Mouse (Mus musculus): ENCODE measurements at regions not wholly inside any gene's neighbourhood (a gene's known extent, or its start where the extent isn't known, plus 50 kb on each side); places are given as distances from the start of the nearest gene placed in this dataset.

DNA sequence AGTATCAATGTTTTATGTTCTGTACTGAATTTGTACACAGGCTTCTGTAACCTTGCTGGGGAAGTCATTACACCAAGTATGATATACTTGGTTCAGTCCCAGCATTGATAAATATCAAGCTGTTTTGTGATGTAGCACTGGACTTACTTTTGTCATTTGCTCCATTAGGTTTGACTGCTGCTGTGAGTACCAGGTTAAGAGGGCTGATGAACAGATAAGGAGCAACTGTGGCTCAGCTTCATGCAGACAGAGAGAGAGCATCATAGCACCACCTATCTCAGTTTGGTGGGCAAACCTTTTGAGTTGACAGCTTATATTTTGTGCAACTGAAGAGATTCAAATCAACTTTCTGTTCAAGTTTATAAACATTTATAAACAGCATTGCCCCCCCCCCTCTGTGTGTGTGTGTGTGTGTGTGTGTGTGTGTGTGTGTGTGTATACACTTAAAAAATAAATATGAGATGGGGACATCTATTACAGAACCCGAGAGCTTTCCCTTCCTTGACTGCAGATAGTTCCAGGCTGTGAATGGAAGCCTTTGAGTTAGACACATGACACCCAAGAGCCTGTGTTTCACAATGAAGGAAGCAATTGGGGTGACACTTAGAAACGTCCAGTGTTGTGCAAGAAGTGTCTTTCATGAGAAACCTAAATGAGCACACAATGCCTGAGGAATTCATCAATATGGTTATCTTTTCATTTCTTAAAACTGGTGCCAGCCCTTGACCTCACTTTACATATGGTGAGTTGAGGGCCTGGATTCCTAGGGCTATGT, 305.8 kb upstream of the Trib2 start:
- WGBS = 44% methylated on average over 2 of the region's 2 CpGs
- no peak for TF ChIP-seq CTCF (IDR thresholded peaks at IDR 0.05; ENCODE audit: low read depth)
- Histone ChIP-seq H3K9ac (no peak overlapping the region), H3K27ac (ENCODE audit: low read depth) (no peak overlapping the region), H3K27me3 (ENCODE audit: insufficient read depth, low read length) (no peaks in the 10 kb centered on the region), H3K4me2 (no peak overlapping the region), H3K9me3 (ENCODE audit: low read depth, low read length) (no peaks in the 10 kb centered on the region), H3K4me3 (ENCODE audit: low read depth, low read length) (no peak overlapping the region), H3K36me3 (ENCODE audit: insufficient read depth) (no peaks in the 10 kb centered on the region), H3K4me1 (ENCODE audit: insufficient read depth) (no peaks in the 10 kb centered on the region)
- ATAC-seq (ENCODE audit: insufficient read depth) (no peak), DNase-seq (no peak)

DNA sequence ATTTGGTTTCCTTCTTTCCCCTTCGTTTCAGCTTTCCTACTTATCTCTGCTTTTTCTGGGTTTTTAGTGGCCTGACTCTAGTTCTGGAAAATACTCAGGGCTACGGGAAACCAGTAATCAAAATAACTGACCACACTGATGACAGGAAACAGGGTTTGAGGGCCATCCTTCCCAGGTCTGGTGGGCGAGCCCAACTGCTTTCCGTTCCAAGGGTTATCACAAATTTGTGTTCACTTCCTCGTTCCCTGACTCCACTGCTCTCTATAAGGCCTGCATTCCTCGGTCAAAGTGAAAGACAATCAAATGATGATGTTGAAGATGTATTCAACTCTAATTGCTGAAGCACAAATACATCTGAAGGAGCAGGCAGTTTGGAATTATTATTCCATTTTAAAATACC, 305.1 kb upstream of the Trib2 start:
- H3K4me1 ChIP-seq (ENCODE audit: insufficient read depth) = no peaks in the 10 kb centered on the region
- H3K36me3 ChIP-seq (ENCODE audit: insufficient read depth) = no peaks in the 10 kb centered on the region
- WGBS = 58% methylated on average over 6 of the region's 6 CpGs
- no peak overlapping the region for H3K27ac ChIP-seq (ENCODE audit: low read depth)
- no peak for TF ChIP-seq CTCF (IDR thresholded peaks at IDR 0.05; ENCODE audit: low read depth)
- no peaks in the 10 kb centered on the region for H3K27me3 ChIP-seq (ENCODE audit: insufficient read depth, low read length)
- no peak for DNase-seq
- no peaks in the 10 kb centered on the region for H3K9me3 ChIP-seq (ENCODE audit: low read depth, low read length)
- H3K4me2 ChIP-seq = no peak overlapping the region
- no peak for ATAC-seq (ENCODE audit: insufficient read depth)
- no peak overlapping the region for H3K9ac ChIP-seq
- H3K4me3 ChIP-seq (ENCODE audit: low read depth, low read length) = no peak overlapping the region

DNA sequence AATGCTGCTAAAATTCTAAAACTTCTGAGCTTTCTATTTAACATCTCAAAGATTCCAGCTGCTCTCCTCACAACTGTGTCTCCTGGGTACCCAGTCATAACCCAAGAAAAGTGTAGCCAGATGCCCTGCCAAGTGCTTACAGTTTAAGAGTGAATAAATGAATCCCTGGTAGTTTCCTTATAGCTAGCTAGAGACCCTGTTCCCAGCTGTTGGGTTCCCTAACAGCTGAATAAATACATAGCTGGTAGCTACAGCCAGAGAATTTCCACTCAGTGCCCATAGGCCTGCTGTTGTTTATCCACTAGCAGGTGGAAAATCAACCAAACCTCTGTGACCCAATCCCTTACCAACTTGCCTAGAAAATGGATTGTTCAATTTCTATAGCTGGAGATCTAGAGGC, 302.0 kb upstream of the Trib2 start:
- H3K4me2 ChIP-seq = no peak overlapping the region
- no peak overlapping the region for H3K4me3 ChIP-seq (ENCODE audit: low read depth, low read length)
- H3K27ac ChIP-seq (ENCODE audit: low read depth) = no peak overlapping the region
- H3K36me3 ChIP-seq (ENCODE audit: insufficient read depth) = no peaks in the 10 kb centered on the region
- H3K4me1 ChIP-seq (ENCODE audit: insufficient read depth) = no peaks in the 10 kb centered on the region
- ATAC-seq (ENCODE audit: insufficient read depth) = no peak
- DNase-seq = no peak
- H3K9me3 ChIP-seq (ENCODE audit: low read depth, low read length) = no peaks in the 10 kb centered on the region
- H3K27me3 ChIP-seq (ENCODE audit: insufficient read depth, low read length) = no peaks in the 10 kb centered on the region
- H3K9ac ChIP-seq = no peak overlapping the region
- no peak for TF ChIP-seq CTCF (IDR thresholded peaks at IDR 0.05; ENCODE audit: low read depth)

DNA sequence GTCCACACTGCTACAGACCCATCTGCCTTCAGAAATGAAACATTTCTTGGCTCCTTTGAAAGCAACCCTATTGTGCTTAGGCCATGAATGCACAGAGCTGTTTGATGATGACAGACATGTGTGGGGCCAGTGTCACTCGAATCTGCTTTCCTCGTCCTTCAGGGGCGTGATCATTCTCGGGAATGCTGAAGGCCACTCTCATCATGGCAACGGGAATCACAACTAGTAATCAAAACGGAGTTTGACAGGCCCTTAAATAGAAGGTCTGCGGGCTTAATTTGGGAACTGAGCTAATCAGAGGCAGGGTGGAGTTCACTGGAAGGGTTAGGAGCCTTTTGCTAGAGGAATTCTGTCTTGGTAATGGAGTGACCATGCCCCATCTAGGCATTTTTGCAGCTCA, 290.2 kb upstream of the Trib2 start:
- Histone ChIP-seq H3K4me2 (no peak overlapping the region), H3K27ac (ENCODE audit: low read depth) (no peak overlapping the region), H3K9me3 (ENCODE audit: low read depth, low read length) (no peaks in the 10 kb centered on the region), H3K9ac (no peak overlapping the region), H3K27me3 (ENCODE audit: insufficient read depth, low read length) (no peaks in the 10 kb centered on the region), H3K4me1 (ENCODE audit: insufficient read depth) (no peaks in the 10 kb centered on the region), H3K4me3 (ENCODE audit: low read depth, low read length) (no peak overlapping the region), H3K36me3 (ENCODE audit: insufficient read depth) (no peaks in the 10 kb centered on the region)
- ATAC-seq (ENCODE audit: insufficient read depth) = no peak
- TF ChIP-seq CTCF (IDR thresholded peaks at IDR 0.05; ENCODE audit: low read depth) = no peak
- no peak for DNase-seq
- WGBS = 61% methylated on average over 7 of the region's 7 CpGs

DNA sequence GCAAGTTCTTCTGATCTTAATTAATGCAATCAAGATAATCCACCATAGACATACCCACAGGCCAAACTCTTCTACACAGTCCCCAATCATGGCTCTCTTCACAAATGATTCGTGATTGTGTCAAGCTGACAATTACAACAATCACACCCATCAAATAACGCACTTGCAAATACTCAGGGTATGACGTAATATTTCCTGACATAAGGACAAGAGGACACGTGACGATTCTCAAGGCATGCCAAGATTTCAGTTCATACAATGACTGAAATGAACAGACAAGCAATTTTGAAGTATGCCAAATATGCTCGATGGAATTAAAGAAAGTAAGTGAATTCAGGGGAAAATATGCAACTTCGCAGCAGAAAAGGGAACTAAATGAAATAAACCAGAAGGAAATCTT, 282.1 kb upstream of the Trib2 start:
- no peak for ATAC-seq (ENCODE audit: insufficient read depth)
- TF ChIP-seq CTCF (IDR thresholded peaks at IDR 0.05; ENCODE audit: low read depth) = no peak
- H3K4me2 ChIP-seq = no peak overlapping the region
- H3K4me3 ChIP-seq (ENCODE audit: low read depth, low read length) = no peak overlapping the region
- no peaks in the 10 kb centered on the region for H3K9me3 ChIP-seq (ENCODE audit: low read depth, low read length)
- H3K27me3 ChIP-seq (ENCODE audit: insufficient read depth, low read length) = no peaks in the 10 kb centered on the region
- no peak overlapping the region for H3K9ac ChIP-seq
- H3K27ac ChIP-seq (ENCODE audit: low read depth) = no peak overlapping the region
- no peaks in the 10 kb centered on the region for H3K4me1 ChIP-seq (ENCODE audit: insufficient read depth)
- peak; percentile 9 for DNase-seq
- H3K36me3 ChIP-seq (ENCODE audit: insufficient read depth) = no peaks in the 10 kb centered on the region
- 77% methylated on average over 7 of the region's 7 CpGs for WGBS

DNA sequence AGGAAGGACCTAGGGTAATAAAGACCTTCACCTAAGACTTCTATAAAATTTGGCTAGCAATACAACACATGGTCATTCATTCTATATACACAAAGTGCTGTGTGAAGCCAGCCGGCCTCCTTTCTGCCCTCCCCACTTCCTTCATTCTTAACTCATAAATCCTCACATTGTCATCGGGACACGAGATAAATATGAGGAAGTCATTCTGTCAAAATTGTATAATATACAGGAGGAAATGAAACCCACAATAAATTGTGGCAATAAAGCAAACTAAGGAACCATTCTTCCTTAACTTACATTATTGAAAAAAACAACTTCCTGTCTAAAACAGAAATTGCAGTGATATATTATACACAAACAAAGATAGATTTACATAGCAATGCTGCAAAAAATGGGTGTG, 275.9 kb upstream of the Trib2 start:
- no peak overlapping the region for H3K27ac ChIP-seq (ENCODE audit: low read depth)
- DNase-seq (peak; percentile 9), ATAC-seq (ENCODE audit: insufficient read depth) (no peak)
- H3K4me2 ChIP-seq = no peak overlapping the region
- H3K36me3 ChIP-seq (ENCODE audit: insufficient read depth) = no peaks in the 10 kb centered on the region
- no peak for TF ChIP-seq CTCF (IDR thresholded peaks at IDR 0.05; ENCODE audit: low read depth)
- H3K4me1 ChIP-seq (ENCODE audit: insufficient read depth) = no peaks in the 10 kb centered on the region
- no peaks in the 10 kb centered on the region for H3K27me3 ChIP-seq (ENCODE audit: insufficient read depth, low read length)
- 26% methylated on average over 3 of the region's 3 CpGs for WGBS
- no peaks in the 10 kb centered on the region for H3K9me3 ChIP-seq (ENCODE audit: low read depth, low read length)
- no peak overlapping the region for H3K4me3 ChIP-seq (ENCODE audit: low read depth, low read length)
- no peak overlapping the region for H3K9ac ChIP-seq

DNA sequence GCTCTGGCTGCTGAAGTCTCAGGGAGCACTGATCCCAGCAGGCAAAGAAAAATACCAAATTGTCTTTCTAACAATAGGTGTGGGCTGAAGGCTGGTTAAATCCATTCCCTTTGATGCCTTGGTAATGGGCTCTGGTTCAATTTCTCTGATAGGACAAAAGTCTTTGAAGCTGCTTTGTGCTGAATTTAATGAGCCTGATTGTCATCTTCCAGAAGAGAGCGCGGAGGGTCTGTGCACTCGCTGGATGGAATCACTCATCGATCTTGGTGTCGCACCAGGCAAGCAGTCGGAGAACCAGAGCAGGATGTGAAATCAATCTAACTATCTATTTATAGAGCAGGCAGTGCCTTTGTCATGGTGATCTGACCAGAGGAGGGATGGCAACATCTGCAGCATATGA, 274.6 kb upstream of the Trib2 start:
- Histone ChIP-seq H3K27me3 (ENCODE audit: insufficient read depth, low read length) (no peaks in the 10 kb centered on the region), H3K9ac (no peak overlapping the region), H3K4me1 (ENCODE audit: insufficient read depth) (no peaks in the 10 kb centered on the region), H3K27ac (ENCODE audit: low read depth) (no peak overlapping the region), H3K9me3 (ENCODE audit: low read depth, low read length) (no peaks in the 10 kb centered on the region), H3K4me3 (ENCODE audit: low read depth, low read length) (no peak overlapping the region), H3K4me2 (no peak overlapping the region), H3K36me3 (ENCODE audit: insufficient read depth) (no peaks in the 10 kb centered on the region)
- ATAC-seq (ENCODE audit: insufficient read depth) (no peak), DNase-seq (no peak)
- TF ChIP-seq CTCF (IDR thresholded peaks at IDR 0.05; ENCODE audit: low read depth) = no peak
- 26% methylated on average over 6 of the region's 6 CpGs for WGBS

DNA sequence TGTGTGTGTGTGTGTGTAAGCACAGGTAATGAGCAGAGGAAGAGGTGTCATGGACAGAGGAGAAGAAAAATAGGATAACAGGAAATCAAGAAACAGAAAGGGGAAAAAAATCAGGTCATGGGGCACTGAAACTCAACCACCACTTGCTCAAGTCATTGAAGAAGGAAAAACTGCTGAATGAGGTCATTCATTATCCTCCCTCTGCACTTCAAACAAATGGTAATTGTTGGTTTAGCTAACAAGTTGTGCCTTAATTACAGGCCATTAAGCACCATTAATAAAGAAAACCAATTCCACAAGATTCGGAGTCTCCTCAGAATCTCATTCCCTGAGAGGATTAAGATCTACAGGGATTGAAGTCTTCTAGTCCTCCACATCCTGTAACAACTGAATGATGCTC, 266.5 kb upstream of the Trib2 start:
- H3K36me3 ChIP-seq (ENCODE audit: insufficient read depth) = no peaks in the 10 kb centered on the region
- H3K4me3 ChIP-seq (ENCODE audit: low read depth, low read length) = no peak overlapping the region
- no peak for TF ChIP-seq CTCF (IDR thresholded peaks at IDR 0.05; ENCODE audit: low read depth)
- H3K9me3 ChIP-seq (ENCODE audit: low read depth, low read length) = no peaks in the 10 kb centered on the region
- H3K4me1 ChIP-seq (ENCODE audit: insufficient read depth) = no peaks in the 10 kb centered on the region
- no peak overlapping the region for H3K27ac ChIP-seq (ENCODE audit: low read depth)
- ATAC-seq (ENCODE audit: insufficient read depth) (no peak), DNase-seq (no peak)
- no peaks in the 10 kb centered on the region for H3K27me3 ChIP-seq (ENCODE audit: insufficient read depth, low read length)
- 66% methylated on average over 1 of the region's 1 CpGs for WGBS
- H3K4me2 ChIP-seq = no peak overlapping the region
- H3K9ac ChIP-seq = no peak overlapping the region

Data from lung, embryonic 14.5 days (tissue).